Mouse (Mus musculus): ENCODE results near the gene Tenm4. TPM values are rescaled to one million over a fixed set of nuclear protein-coding genes. Genes with fewer than 3 reads are reported as not detected.

Gene Tenm4
- polyA plus RNA-seq, 1 experiment from 2014 or later, result 38.0 TPM

GRCm38 (mm10) chr7:96807281-96808058, 636.4 kb downstream of the Tenm4 start:
- Histone ChIP-seq H3K27ac (replicated peaks; ENCODE audit: low read depth, low read length) (peak overlapping the region; percentile 71), H3K36me3 (ENCODE audit: control insufficient read depth, insufficient read depth, low read length) (peaks cover 3% of the 10 kb centered on the region; the same call in 1 of the 2 replicates), H3K4me1 (ENCODE audit: control insufficient read depth, insufficient read depth, low read length) (peaks cover 22% of the 10 kb centered on the region), H3K4me3 (replicated peaks; ENCODE audit: low read depth, low read length) (no peak overlapping the region), H3K27me3 (ENCODE audit: control insufficient read depth, insufficient read depth, low read length) (no peaks in the 10 kb centered on the region), H3K9ac (replicated peaks; ENCODE audit: low read length) (no peak overlapping the region), H3K9me3 (ENCODE audit: control insufficient read depth, low read length) (no peaks in the 10 kb centered on the region), H3K4me2 (ENCODE audit: low read length) (peak overlapping the region; percentile 10; the same call in 1 of the 2 replicates)
- DNase-seq (peak; percentile 55), ATAC-seq (ENCODE audit: low FRiP score, low TSS enrichment) (peak; percentile 53; the same call in 1 of the 2 replicates)
- 28% methylated on average over 15 of the region's 15 CpGs for WGBS

DNA sequence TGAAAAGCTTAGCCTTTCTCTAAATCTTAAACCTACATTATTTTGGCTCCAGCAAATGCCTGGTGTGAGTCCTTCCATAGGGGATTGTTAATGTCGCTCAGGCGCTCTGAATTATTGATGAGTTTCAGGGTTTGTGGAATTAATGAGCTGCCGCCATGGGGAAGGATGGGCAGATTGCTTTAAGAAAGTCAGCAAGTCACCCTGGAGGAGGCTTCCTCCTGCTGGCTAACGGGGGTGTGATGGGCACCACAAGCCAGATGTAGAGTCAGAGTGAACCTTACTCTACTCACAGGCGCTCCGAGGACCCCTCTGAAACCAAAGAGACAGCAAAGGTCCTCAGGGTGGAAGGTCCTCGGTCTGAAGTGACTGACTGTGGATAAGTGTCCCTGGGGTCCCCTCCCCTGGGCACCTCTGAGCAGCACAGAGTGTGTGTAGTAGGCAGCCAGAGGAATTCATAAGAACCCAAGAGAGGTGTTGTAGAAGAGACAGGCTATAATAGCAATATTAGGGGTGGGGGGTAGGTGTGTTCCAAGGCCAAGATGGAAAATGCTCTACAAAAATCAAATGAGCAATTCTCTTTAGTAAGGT, 637.1 kb downstream of the Tenm4 start:
- peaks cover 26% of the 10 kb centered on the region for H3K4me1 ChIP-seq (ENCODE audit: control insufficient read depth, insufficient read depth, low read length)
- ATAC-seq (ENCODE audit: low FRiP score, low TSS enrichment), result peak; percentile 73
- DNase-seq, result peak; percentile 79
- H3K27me3 ChIP-seq (ENCODE audit: control insufficient read depth, insufficient read depth, low read length), result no peaks in the 10 kb centered on the region
- H3K36me3 ChIP-seq (ENCODE audit: control insufficient read depth, insufficient read depth, low read length), result peaks cover 3% of the 10 kb centered on the region; the same call in 1 of the 2 replicates
- H3K9me3 ChIP-seq (ENCODE audit: control insufficient read depth, low read length), result no peaks in the 10 kb centered on the region
- no peak overlapping the region for H3K4me3 ChIP-seq (replicated peaks; ENCODE audit: low read depth, low read length)
- 34% methylated on average over 7 of the region's 7 CpGs for WGBS
- no peak overlapping the region for H3K9ac ChIP-seq (replicated peaks; ENCODE audit: low read length)
- H3K27ac ChIP-seq (replicated peaks; ENCODE audit: low read depth, low read length), result peak overlapping the region; percentile 71
- peak overlapping the region; percentile 10; the same call in 1 of the 2 replicates for H3K4me2 ChIP-seq (ENCODE audit: low read length)

DNA sequence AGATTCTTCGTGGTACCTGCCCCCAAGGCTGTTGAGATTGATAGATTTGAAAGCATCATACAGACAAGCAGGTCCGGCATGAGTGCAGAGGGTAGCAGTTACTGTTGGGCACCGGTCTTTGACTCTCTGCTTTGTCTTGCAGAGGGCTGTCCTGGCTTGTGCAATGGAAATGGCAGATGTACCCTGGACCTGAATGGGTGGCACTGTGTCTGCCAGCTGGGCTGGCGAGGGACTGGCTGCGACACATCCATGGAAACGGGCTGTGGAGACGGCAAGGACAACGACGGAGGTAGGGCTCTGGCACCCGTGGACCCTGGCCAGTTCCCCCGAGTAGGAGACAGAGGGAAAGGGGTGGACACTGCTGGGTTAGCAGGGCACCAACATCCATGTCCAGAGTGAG, 640.6 kb downstream of the Tenm4 start:
- H3K27me3 ChIP-seq (ENCODE audit: control insufficient read depth, insufficient read depth, low read length), result no peaks in the 10 kb centered on the region
- H3K27ac ChIP-seq (replicated peaks; ENCODE audit: low read depth, low read length), result no peak overlapping the region
- peaks cover 32% of the 10 kb centered on the region for H3K4me1 ChIP-seq (ENCODE audit: control insufficient read depth, insufficient read depth, low read length)
- no peaks in the 10 kb centered on the region for H3K9me3 ChIP-seq (ENCODE audit: control insufficient read depth, low read length)
- H3K4me3 ChIP-seq (replicated peaks; ENCODE audit: low read depth, low read length), result no peak overlapping the region
- ATAC-seq (ENCODE audit: low FRiP score, low TSS enrichment) (no peak), DNase-seq (no peak)
- no peak overlapping the region for H3K4me2 ChIP-seq (ENCODE audit: low read length)
- 89% methylated on average over 11 of the region's 11 CpGs for WGBS
- H3K36me3 ChIP-seq (ENCODE audit: control insufficient read depth, insufficient read depth, low read length), result peaks cover 3% of the 10 kb centered on the region; the same call in 1 of the 2 replicates
- H3K9ac ChIP-seq (replicated peaks; ENCODE audit: low read length), result no peak overlapping the region

GRCm38 (mm10) chr7:96813036-96813435, 642.0 kb downstream of the Tenm4 start:
- no peak overlapping the region for H3K9ac ChIP-seq (replicated peaks; ENCODE audit: low read length)
- DNase-seq (no peak), ATAC-seq (ENCODE audit: low FRiP score, low TSS enrichment) (no peak)
- no peak overlapping the region for H3K4me3 ChIP-seq (replicated peaks; ENCODE audit: low read depth, low read length)
- 69% methylated on average over 5 of the region's 5 CpGs for WGBS
- H3K4me1 ChIP-seq (ENCODE audit: control insufficient read depth, insufficient read depth, low read length), result peaks cover 25% of the 10 kb centered on the region
- H3K27me3 ChIP-seq (ENCODE audit: control insufficient read depth, insufficient read depth, low read length), result no peaks in the 10 kb centered on the region
- no peak overlapping the region for H3K4me2 ChIP-seq (ENCODE audit: low read length)
- H3K27ac ChIP-seq (replicated peaks; ENCODE audit: low read depth, low read length), result 0 out of 2 replicates have a peak overlapping the region, but pooled peaks have one; percentile 2
- H3K9me3 ChIP-seq (ENCODE audit: control insufficient read depth, low read length), result no peaks in the 10 kb centered on the region
- peaks cover 3% of the 10 kb centered on the region; the same call in 1 of the 2 replicates for H3K36me3 ChIP-seq (ENCODE audit: control insufficient read depth, insufficient read depth, low read length)

GRCm38 (mm10) chr7:96813497-96814400, 642.7 kb downstream of the Tenm4 start:
- Histone ChIP-seq H3K4me2 (ENCODE audit: low read length) (no peak overlapping the region), H3K4me3 (replicated peaks; ENCODE audit: low read depth, low read length) (no peak overlapping the region), H3K27me3 (ENCODE audit: control insufficient read depth, insufficient read depth, low read length) (no peaks in the 10 kb centered on the region), H3K9me3 (ENCODE audit: control insufficient read depth, low read length) (no peaks in the 10 kb centered on the region), H3K4me1 (ENCODE audit: control insufficient read depth, insufficient read depth, low read length) (peaks cover 18% of the 10 kb centered on the region), H3K36me3 (ENCODE audit: control insufficient read depth, insufficient read depth, low read length) (peaks cover 3% of the 10 kb centered on the region; the same call in 1 of the 2 replicates), H3K27ac (replicated peaks; ENCODE audit: low read depth, low read length) (no peak overlapping the region), H3K9ac (replicated peaks; ENCODE audit: low read length) (no peak overlapping the region)
- ATAC-seq (ENCODE audit: low FRiP score, low TSS enrichment) (no peak), DNase-seq (peak; percentile 7)
- 90% methylated on average over 9 of the region's 9 CpGs for WGBS

DNA sequence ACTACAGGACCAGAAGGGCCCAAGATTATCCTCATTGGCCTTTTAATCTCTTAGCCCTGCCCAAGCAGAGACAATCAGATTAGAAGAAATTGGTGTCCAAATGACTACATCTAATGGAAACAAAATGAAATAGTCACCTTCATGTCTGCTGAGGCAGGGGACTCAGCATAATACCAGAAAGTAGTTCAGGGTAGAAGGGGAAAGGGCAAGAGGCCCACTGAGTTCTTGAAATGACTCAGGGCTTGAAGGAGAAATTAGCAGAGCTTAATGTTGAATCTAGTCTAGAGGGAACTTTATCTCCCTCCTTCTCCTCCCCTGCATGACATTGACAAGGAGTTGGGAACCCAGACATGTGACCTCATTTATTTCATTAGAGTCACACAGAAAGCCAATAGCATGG, 643.5 kb downstream of the Tenm4 start:
- Histone ChIP-seq H3K4me3 (replicated peaks; ENCODE audit: low read depth, low read length) (no peak overlapping the region), H3K4me1 (ENCODE audit: control insufficient read depth, insufficient read depth, low read length) (peaks cover 17% of the 10 kb centered on the region)

GRCm38 (mm10) chr7:96817030-96817674, 646.1 kb downstream of the Tenm4 start:
- Histone ChIP-seq H3K4me2 (ENCODE audit: low read length) (no peak overlapping the region), H3K27me3 (ENCODE audit: control insufficient read depth, insufficient read depth, low read length) (no peaks in the 10 kb centered on the region), H3K4me3 (replicated peaks; ENCODE audit: low read depth, low read length) (no peak overlapping the region), H3K27ac (replicated peaks; ENCODE audit: low read depth, low read length) (peak overlapping the region; percentile 49; the same call in 1 of the 2 replicates), H3K36me3 (ENCODE audit: control insufficient read depth, insufficient read depth, low read length) (peaks cover under 1% of the 10 kb centered on the region; the same call in 1 of the 2 replicates), H3K9me3 (ENCODE audit: control insufficient read depth, low read length) (no peaks in the 10 kb centered on the region), H3K4me1 (ENCODE audit: control insufficient read depth, insufficient read depth, low read length) (peaks cover 25% of the 10 kb centered on the region), H3K9ac (replicated peaks; ENCODE audit: low read length) (no peak overlapping the region; the same call in 1 of the 2 replicates)
- 52% methylated on average over 6 of the region's 6 CpGs for WGBS
- ATAC-seq (ENCODE audit: low FRiP score, low TSS enrichment) (no peak), DNase-seq (peak; percentile 48)

More for the DNA sequence above, 643.5 kb downstream of the Tenm4 start:
- Histone ChIP-seq H3K36me3 (ENCODE audit: control insufficient read depth, insufficient read depth, low read length) (peaks cover 3% of the 10 kb centered on the region; the same call in 1 of the 2 replicates), H3K27me3 (ENCODE audit: control insufficient read depth, insufficient read depth, low read length) (no peaks in the 10 kb centered on the region), H3K27ac (replicated peaks; ENCODE audit: low read depth, low read length) (no peak overlapping the region), H3K4me2 (ENCODE audit: low read length) (no peak overlapping the region), H3K9me3 (ENCODE audit: control insufficient read depth, low read length) (no peaks in the 10 kb centered on the region), H3K9ac (replicated peaks; ENCODE audit: low read length) (no peak overlapping the region)
- ATAC-seq (ENCODE audit: low FRiP score, low TSS enrichment) (no peak), DNase-seq (no peak)
